Mouse (Mus musculus): Measurements from ENCODE around the gene Aida. TPM values are rescaled to one million over a fixed set of nuclear protein-coding genes. Genes with fewer than 3 reads are reported as not detected.
A peak's percentile ranks its signal among the peaks of the same experiment; 100 is the strongest.
"Not testable (repeated sequence)": the region's sequence is repeated elsewhere in the genome, so short reads cannot be mapped to it uniquely, and the experiment has no call there.

Aida gene
- total RNA-seq, 2 experiments from 2014 or later, result 22.4 to 28.4 TPM

- intact Hi-C loops (cut with DNase I); DNase-seq: not testable (repeated sequence)
Observed at GRCm38 (mm10) chr1:183309601-183310000, 13.2 kb downstream of the Aida start.

GRCm38 (mm10) chr1:183312076-183312475 is 15.7 kb downstream of the Aida start:
- intact Hi-C loops (cut with DNase I), result no loop called here

GRCm38 (mm10) chr1:183315783-183316182 is 19.4 kb downstream of the Aida start:
- no peak for DNase-seq
- intact Hi-C loops (cut with DNase I), result no loop called here

More at GRCm38 (mm10) chr1:183312076-183312475, 15.7 kb downstream of the Aida start:
- DNase-seq, result no peak

- intact Hi-C loops (cut with DNase I), result no loop called here
- no peak for DNase-seq
Observed at GRCm38 (mm10) chr1:183320708-183321107, 24.3 kb downstream of the Aida start.

GRCm38 (mm10) chr1:183322496-183322895 is 26.1 kb downstream of the Aida start:
- intact Hi-C loops (cut with DNase I); DNase-seq: not testable (repeated sequence)

GRCm38 (mm10) chr1:183323923-183324322 is 27.5 kb downstream of the Aida start:
- intact Hi-C loops (cut with DNase I), result no loop called here
- no peak for DNase-seq

- intact Hi-C loops (cut with DNase I), result no loop called here
- no peak for DNase-seq
Observed at GRCm38 (mm10) chr1:183324433-183324832, 28.0 kb downstream of the Aida start.

- DNase-seq, result no peak
- intact Hi-C loops (cut with DNase I), result no loop called here
Observed at GRCm38 (mm10) chr1:183327171-183327570, 30.8 kb downstream of the Aida start.

- DNase-seq; intact Hi-C loops (cut with DNase I): not testable (repeated sequence)
Observed at GRCm38 (mm10) chr1:183342902-183343301, 46.5 kb downstream of the Aida start.

GRCm38 (mm10) chr1:183344886-183345816 is 48.8 kb downstream of the Aida start:
- peak; percentile 85 to 91 for DNase-seq
- intact Hi-C loops (cut with DNase I), result no loop called here

- intact Hi-C loops (cut with DNase I), result no loop called here
- no peak for DNase-seq
Observed at GRCm38 (mm10) chr1:183345817-183346195, 49.4 kb downstream of the Aida start.

- DNase-seq, result peak; percentile 25 to 73
- intact Hi-C loops (cut with DNase I), result loop anchor here (1.0 kb wide), 1 partner anchor 89 kb away; no protein-coding TSS in a partner anchor
Observed at GRCm38 (mm10) chr1:183349840-183350239, 53.5 kb downstream of the Aida start.

GRCm38 (mm10) chr1:183358901-183359300 is 62.5 kb downstream of the Aida start:
- intact Hi-C loops (cut with DNase I), result loop anchor here (5.0 kb wide), 1 partner anchor 63 kb away; no protein-coding TSS in a partner anchor
- no peak for DNase-seq

GRCm38 (mm10) chr1:183362301-183362700 is 65.9 kb downstream of the Aida start:
- intact Hi-C loops (cut with DNase I), result no loop called here
- DNase-seq, result no peak

GRCm38 (mm10) chr1:183362729-183363576 is 66.6 kb downstream of the Aida start:
- intact Hi-C loops (cut with DNase I), result no loop called here

GRCm38 (mm10) chr1:183363577-183363867 is 67.1 kb downstream of the Aida start:
- intact Hi-C loops (cut with DNase I), result no loop called here
- no peak for DNase-seq

More at GRCm38 (mm10) chr1:183362729-183363576, 66.6 kb downstream of the Aida start:
- DNase-seq, result no peak

GRCm38 (mm10) chr1:183366361-183366760 is 70.0 kb downstream of the Aida start:
- DNase-seq, result no peak
- intact Hi-C loops (cut with DNase I), result no loop called here

- peak in 1 of 2 experiments; percentile 13 for DNase-seq
- intact Hi-C loops (cut with DNase I), result loop anchor here (2.0 kb wide), 1 partner anchor 18 kb away; no protein-coding TSS in a partner anchor
Observed at GRCm38 (mm10) chr1:183368601-183369400, 72.4 kb downstream of the Aida start.

GRCm38 (mm10) chr1:183369427-183370014 is 73.1 kb downstream of the Aida start, which contains the start of gene Mia3:
Gene Mia3, minus strand, starts transcription at chr1:183369553.
- DNase-seq, result peak; percentile 95 to 96
- intact Hi-C loops (cut with DNase I), result loop anchor here (2.0 kb wide), 1 partner anchor 17 kb away; no protein-coding TSS in a partner anchor

GRCm38 (mm10) chr1:183374728-183375127 is 78.3 kb downstream of the Aida start:
- DNase-seq, result no peak
- intact Hi-C loops (cut with DNase I), result no loop called here
